Mouse (Mus musculus): ENCODE measurements at regions not wholly inside any gene's neighbourhood (a gene's known extent, or its start where the extent isn't known, plus 50 kb on each side); places are given as distances from the start of the nearest gene placed in this dataset.

DNA sequence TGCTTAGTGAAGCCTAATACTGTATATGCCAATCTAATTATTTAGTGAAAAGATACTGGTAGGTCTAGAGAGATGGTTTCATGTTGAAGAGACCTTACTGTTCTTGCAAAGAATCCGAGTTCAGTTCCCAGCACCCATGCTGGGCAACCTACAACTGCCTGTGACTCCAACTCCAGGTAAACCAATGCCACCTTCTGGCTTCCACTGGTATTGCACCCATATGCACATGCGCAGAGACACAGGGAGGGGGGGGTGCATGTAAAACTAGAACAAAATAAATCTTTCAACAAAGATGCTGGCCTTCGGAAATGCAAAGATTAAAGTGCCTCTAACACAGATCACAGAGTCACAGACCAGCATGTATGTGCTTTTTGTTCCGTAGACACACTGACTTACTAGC lies 348.5 kb upstream of the Tmem132c start:
- H3K4me2 ChIP-seq: no peak overlapping the region
- H3K36me3 ChIP-seq: no peaks in the 10 kb centered on the region
- no peaks in the 10 kb centered on the region for H3K27me3 ChIP-seq
- 93% methylated on average over 4 of the region's 4 CpGs for WGBS
- H3K27ac ChIP-seq: no peak overlapping the region
- no peak overlapping the region for H3K9ac ChIP-seq
- peaks cover 4% of the 10 kb centered on the region; the same call in 1 of the 2 replicates for H3K9me3 ChIP-seq
- no peak for ATAC-seq (ENCODE audit: insufficient number of reproducible peaks, insufficient read depth, low FRiP score, low TSS enrichment, low read depth)
- H3K4me1 ChIP-seq: no peaks in the 10 kb centered on the region
- no peak overlapping the region for H3K4me3 ChIP-seq

DNA sequence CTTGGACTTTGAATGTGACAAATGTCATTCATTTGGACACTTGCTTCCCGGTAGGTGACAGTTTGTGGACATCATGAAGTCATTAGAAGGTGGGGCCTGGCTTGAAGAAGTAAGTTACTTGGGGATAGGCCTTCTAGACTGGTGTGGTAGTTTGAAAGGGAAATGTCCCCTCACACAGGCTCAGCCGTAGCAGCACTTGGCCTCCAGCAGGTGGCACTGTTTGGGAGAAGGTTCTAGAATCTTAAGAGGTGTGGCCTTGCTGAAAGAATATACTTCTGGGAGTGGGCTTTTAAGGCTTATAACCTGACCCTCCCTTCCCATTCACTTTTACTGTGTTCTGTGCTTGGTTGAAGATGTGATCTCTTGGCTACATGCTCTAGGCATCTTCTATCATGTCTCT lies 331.5 kb upstream of the Tmem132c start:
- 87% methylated on average over 2 of the region's 2 CpGs for WGBS

DNA sequence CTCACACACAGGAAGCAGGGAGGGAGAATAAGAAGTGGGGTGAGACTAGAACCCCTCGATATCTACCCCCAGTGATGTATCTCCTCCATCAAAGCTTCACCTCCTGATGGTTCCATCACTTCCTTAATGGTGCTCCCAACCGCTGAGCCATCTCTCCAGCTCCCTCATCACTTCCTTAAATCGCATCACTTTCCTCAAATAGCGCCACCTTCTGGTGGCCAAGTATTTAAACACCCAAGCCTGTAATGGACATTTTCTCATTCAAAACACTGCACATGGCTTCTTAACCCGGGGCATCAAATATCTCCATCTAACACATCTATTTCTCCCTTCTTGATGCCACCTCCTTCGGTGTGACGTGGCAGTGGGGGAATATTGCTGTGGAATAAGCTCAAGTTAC lies 324.3 kb upstream of the Tmem132c start:
- Histone ChIP-seq H3K9ac (no peak overlapping the region), H3K9me3 (no peaks in the 10 kb centered on the region), H3K27ac (no peak overlapping the region), H3K4me3 (no peak overlapping the region), H3K4me1 (no peaks in the 10 kb centered on the region), H3K27me3 (no peaks in the 10 kb centered on the region), H3K4me2 (no peak overlapping the region), H3K36me3 (no peaks in the 10 kb centered on the region)
- 75% methylated on average over 7 of the region's 7 CpGs for WGBS
- no peak for ATAC-seq (ENCODE audit: insufficient number of reproducible peaks, insufficient read depth, low FRiP score, low TSS enrichment, low read depth)

More for the DNA sequence above, 331.5 kb upstream of the Tmem132c start:
- Histone ChIP-seq H3K4me1 (no peaks in the 10 kb centered on the region), H3K36me3 (no peaks in the 10 kb centered on the region), H3K9me3 (no peaks in the 10 kb centered on the region), H3K4me2 (no peak overlapping the region), H3K27ac (no peak overlapping the region), H3K27me3 (no peaks in the 10 kb centered on the region), H3K9ac (no peak overlapping the region), H3K4me3 (no peak overlapping the region)
- no peak for ATAC-seq (ENCODE audit: insufficient number of reproducible peaks, insufficient read depth, low FRiP score, low TSS enrichment, low read depth)

DNA sequence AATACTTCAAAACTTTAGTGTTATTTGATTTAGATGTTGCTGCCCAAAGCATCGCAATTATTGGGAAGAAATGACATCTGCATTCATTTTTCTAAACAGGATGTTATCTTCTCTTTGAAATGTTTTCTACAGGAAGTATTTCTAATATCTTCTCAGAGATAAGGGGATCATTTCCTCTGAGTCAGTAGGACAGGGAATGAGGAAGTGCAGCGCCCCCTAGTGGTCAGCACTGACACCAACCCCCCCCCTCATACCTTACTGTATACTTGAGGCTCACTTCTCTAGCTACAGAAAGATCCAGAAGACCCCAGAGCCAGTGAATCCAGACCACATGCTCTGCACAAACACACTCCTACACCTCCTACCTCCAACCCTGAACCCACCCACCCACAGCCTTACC lies 308.1 kb upstream of the Tmem132c start:
- WGBS: 47% methylated on average over 2 of the region's 2 CpGs
- Histone ChIP-seq H3K4me2 (no peak overlapping the region), H3K27ac (no peak overlapping the region), H3K9me3 (no peaks in the 10 kb centered on the region), H3K27me3 (no peaks in the 10 kb centered on the region), H3K36me3 (no peaks in the 10 kb centered on the region), H3K4me3 (no peak overlapping the region), H3K9ac (no peak overlapping the region), H3K4me1 (no peaks in the 10 kb centered on the region)
- ATAC-seq (ENCODE audit: insufficient number of reproducible peaks, insufficient read depth, low FRiP score, low TSS enrichment, low read depth): no peak

DNA sequence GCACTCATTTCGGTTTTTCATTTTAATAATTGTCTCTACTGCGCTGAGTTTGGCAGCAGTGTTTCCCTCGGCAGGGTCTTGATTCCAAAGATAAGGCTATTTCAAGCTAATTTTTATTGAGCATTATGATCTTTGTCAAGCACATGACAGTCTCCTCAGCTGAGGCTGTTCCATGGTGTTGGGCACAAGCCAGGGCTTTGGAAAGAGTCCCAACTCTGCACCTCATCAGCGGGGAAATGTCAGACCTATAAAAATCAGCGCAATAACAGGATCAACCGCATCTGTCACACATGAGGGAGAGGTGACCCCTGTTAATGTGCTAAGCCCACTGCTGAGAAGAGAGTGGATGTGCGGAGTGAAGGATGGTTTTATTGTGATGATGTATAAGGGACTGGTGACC lies 296.7 kb upstream of the Tmem132c start:
- H3K9ac ChIP-seq: no peak overlapping the region
- H3K9me3 ChIP-seq: no peaks in the 10 kb centered on the region
- no peak overlapping the region for H3K4me3 ChIP-seq
- H3K4me2 ChIP-seq: no peak overlapping the region
- no peaks in the 10 kb centered on the region for H3K36me3 ChIP-seq
- H3K4me1 ChIP-seq: no peaks in the 10 kb centered on the region
- no peak overlapping the region for H3K27ac ChIP-seq
- 77% methylated on average over 7 of the region's 7 CpGs for WGBS
- no peaks in the 10 kb centered on the region for H3K27me3 ChIP-seq
- no peak for ATAC-seq (ENCODE audit: insufficient number of reproducible peaks, insufficient read depth, low FRiP score, low TSS enrichment, low read depth)

DNA sequence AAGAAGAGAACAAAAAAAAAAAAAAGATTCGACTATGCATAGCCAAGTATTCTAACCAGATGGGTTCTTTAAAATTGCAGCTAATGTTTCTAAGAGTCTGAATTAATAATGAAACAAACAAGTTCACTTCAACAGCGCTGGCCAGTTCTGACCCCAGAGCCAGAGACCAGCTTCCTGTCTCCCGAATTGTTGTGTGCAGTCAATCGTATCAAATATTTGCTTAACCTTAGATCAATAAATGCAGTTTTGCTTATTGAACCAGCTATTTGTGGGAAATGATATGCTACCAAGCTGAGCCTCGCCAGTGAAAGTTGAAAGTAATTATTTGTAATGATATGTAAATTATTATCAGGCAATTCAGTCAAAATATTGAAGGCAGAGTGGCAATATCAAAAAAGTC lies 287.4 kb upstream of the Tmem132c start:
- ATAC-seq (ENCODE audit: insufficient number of reproducible peaks, insufficient read depth, low FRiP score, low TSS enrichment, low read depth): no peak
- Histone ChIP-seq H3K4me1 (no peaks in the 10 kb centered on the region), H3K4me2 (no peak overlapping the region), H3K36me3 (no peaks in the 10 kb centered on the region), H3K9me3 (no peaks in the 10 kb centered on the region), H3K27me3 (no peaks in the 10 kb centered on the region), H3K27ac (no peak overlapping the region), H3K9ac (no peak overlapping the region), H3K4me3 (no peak overlapping the region)
- WGBS: 66% methylated on average over 5 of the region's 5 CpGs

DNA sequence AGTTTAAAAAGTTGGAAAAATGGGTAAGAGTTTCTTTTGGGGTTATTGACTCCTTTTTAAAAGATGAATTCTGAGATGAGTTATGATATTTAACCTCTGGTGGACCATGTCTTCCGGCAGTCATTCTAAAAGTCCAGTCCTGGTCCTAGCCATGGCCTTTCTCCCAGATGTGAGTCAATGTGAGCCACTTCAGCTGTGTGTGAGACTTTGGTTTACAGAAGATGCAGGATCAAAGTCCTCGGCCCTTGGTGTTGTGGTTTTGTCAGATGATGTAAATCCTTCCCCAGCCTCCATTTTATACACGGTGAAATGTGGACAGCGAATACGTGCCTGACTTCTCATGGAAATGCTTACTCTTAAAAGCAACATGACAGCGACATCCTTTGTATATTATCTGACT lies 287.0 kb upstream of the Tmem132c start:
- Histone ChIP-seq H3K27me3 (no peaks in the 10 kb centered on the region), H3K4me2 (no peak overlapping the region), H3K27ac (no peak overlapping the region), H3K4me3 (no peak overlapping the region), H3K9ac (no peak overlapping the region), H3K9me3 (no peaks in the 10 kb centered on the region), H3K4me1 (no peaks in the 10 kb centered on the region), H3K36me3 (no peaks in the 10 kb centered on the region)
- ATAC-seq (ENCODE audit: insufficient number of reproducible peaks, insufficient read depth, low FRiP score, low TSS enrichment, low read depth): no peak
- WGBS: 78% methylated on average over 6 of the region's 6 CpGs

DNA sequence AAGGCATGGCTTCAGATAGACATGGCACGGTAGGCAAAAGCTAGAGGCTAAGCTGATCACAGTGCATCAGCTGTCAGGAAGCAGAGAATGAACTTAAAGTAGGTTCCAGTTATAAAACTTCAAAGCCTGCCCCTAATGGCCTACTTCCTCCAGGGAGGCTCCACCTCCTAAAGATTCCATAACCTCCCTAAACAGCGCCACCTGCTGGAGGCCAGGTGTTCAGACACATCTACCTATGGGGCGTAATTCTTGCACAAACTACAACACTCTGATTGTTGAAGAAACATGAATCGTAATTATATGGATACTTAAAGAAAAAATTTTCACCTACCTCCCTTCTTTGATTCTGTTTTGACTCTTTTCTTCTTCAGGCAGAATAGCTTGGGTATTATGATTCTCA lies 277.0 kb upstream of the Tmem132c start:
- Histone ChIP-seq H3K4me1 (no peaks in the 10 kb centered on the region), H3K27ac (no peak overlapping the region), H3K36me3 (no peaks in the 10 kb centered on the region), H3K9ac (no peak overlapping the region), H3K4me3 (no peak overlapping the region), H3K4me2 (no peak overlapping the region), H3K9me3 (no peaks in the 10 kb centered on the region), H3K27me3 (no peaks in the 10 kb centered on the region)
- 85% methylated on average over 4 of the region's 4 CpGs for WGBS
- no peak for ATAC-seq (ENCODE audit: insufficient number of reproducible peaks, insufficient read depth, low FRiP score, low TSS enrichment, low read depth)

DNA sequence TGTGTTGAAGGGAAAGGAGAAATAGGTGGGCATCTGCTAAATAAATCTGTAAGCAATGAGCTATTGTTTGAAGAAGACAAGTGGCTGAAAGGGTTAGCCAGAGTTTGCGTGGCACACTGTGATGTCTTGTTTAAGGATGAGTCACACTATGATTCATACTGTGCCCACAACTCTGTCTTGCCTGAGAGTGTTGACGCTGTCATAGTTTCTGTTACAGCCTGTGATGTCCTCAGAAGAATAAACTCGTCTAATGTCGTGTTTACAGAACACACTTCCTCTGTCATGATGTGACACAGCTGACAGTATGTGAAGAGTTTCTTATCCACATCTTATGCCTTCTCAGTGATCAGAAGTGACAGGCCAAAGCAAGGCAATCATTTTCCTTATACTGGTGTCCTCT lies 274.5 kb upstream of the Tmem132c start:
- ATAC-seq (ENCODE audit: insufficient number of reproducible peaks, insufficient read depth, low FRiP score, low TSS enrichment, low read depth): no peak
- Histone ChIP-seq H3K9ac (no peak overlapping the region), H3K27me3 (no peaks in the 10 kb centered on the region), H3K4me2 (no peak overlapping the region), H3K4me3 (no peak overlapping the region), H3K27ac (no peak overlapping the region), H3K36me3 (no peaks in the 10 kb centered on the region), H3K9me3 (no peaks in the 10 kb centered on the region), H3K4me1 (no peaks in the 10 kb centered on the region)
- 74% methylated on average over 4 of the region's 4 CpGs for WGBS

DNA sequence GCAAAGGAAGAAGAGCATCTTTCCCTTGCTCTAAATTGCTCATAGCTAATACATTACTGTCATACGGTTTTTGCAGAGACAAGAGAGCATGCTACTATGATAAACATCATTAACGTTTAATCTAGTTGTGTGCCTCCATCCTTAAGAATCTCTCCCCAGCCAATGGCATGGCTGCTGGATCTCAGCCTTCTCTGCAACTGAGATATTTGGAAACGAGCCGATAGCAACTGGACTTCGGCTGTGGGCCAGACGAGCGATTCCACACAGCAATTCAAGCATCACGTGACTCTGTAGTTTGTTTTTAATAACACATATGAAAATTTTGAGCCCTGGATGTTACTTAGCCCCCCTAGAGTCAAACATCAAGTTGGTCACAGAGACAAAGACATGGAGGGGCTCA lies 272.2 kb upstream of the Tmem132c start:
- Histone ChIP-seq H3K9me3 (no peaks in the 10 kb centered on the region), H3K4me1 (no peaks in the 10 kb centered on the region), H3K4me3 (no peak overlapping the region), H3K27me3 (no peaks in the 10 kb centered on the region), H3K9ac (no peak overlapping the region), H3K27ac (no peak overlapping the region), H3K36me3 (no peaks in the 10 kb centered on the region), H3K4me2 (no peak overlapping the region)
- no peak for ATAC-seq (ENCODE audit: insufficient number of reproducible peaks, insufficient read depth, low FRiP score, low TSS enrichment, low read depth)
- WGBS: 82% methylated on average over 8 of the region's 8 CpGs

DNA sequence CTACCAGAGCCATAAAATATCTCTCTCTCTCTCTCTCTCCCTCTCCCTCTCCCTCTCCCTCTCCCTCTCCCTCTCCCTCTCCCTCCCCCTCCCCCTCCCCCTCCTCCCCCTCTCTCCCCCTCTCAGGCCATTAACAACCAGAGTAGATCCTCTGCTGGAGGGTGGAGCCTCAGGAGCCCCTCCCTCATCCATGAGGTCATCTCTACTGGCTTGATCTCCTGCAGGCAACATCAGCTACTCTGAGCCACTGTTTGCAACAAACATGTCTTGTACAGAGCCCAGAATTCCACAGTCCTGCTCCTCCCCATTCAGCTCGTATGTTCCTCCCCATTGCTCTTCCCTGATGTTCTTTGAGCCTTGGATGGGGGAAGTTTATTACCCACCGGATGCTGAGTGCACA lies 270.3 kb upstream of the Tmem132c start:
- WGBS: 59% methylated on average over 2 of the region's 2 CpGs
- no peak for ATAC-seq (ENCODE audit: insufficient number of reproducible peaks, insufficient read depth, low FRiP score, low TSS enrichment, low read depth)
- Histone ChIP-seq H3K36me3 (no peaks in the 10 kb centered on the region), H3K9ac (no peak overlapping the region), H3K4me2 (no peak overlapping the region), H3K27ac (no peak overlapping the region), H3K4me3 (no peak overlapping the region), H3K4me1 (no peaks in the 10 kb centered on the region), H3K27me3 (no peaks in the 10 kb centered on the region), H3K9me3 (no peaks in the 10 kb centered on the region)

DNA sequence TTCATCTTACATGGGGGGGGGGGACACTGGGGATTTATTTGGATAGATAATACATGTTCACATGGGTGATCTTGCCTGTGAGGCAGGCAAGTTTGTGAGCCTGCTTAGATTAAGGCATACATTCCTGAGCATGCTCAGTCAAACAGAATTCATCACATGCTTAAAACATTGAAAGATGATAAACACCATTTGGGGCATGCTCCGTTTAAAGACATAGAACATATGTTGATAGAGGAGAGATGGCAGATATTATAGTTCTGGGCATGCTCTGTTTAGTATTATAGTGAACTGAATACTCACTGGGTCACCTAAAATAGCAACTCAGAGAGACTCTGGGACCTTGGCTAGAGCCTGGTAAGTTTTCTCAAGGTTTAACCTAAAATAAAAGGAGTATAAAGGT lies 269.6 kb upstream of the Tmem132c start:
- H3K36me3 ChIP-seq: no peaks in the 10 kb centered on the region
- no peaks in the 10 kb centered on the region for H3K4me1 ChIP-seq
- no peak overlapping the region for H3K27ac ChIP-seq
- H3K27me3 ChIP-seq: no peaks in the 10 kb centered on the region
- no peak overlapping the region for H3K4me2 ChIP-seq
- H3K4me3 ChIP-seq: no peak overlapping the region
- 66% methylated on average over 1 of the region's 1 CpGs for WGBS
- no peaks in the 10 kb centered on the region for H3K9me3 ChIP-seq
- ATAC-seq (ENCODE audit: insufficient number of reproducible peaks, insufficient read depth, low FRiP score, low TSS enrichment, low read depth): no peak
- no peak overlapping the region for H3K9ac ChIP-seq

DNA sequence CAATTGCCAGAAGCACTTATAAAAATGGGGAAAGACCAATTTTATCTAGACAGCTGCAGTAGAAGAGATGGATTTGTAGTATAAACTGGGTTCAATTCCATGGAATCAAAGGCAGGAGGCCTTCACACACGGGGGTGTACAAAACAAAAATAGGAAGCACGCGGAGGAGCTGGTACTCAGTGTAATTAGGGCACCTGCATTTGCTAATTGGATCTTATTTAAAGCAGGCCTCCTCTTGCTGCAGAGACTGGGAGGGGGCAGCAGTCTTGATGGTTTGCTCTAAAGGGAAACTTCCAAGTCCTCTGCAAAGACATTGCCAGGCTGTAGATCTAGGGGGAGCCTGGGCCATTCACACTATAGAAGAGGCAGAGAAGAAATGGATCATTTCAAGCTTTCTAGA lies 268.2 kb upstream of the Tmem132c start:
- H3K27ac ChIP-seq: no peak overlapping the region
- H3K9ac ChIP-seq: no peak overlapping the region
- no peaks in the 10 kb centered on the region for H3K4me1 ChIP-seq
- no peak overlapping the region for H3K4me2 ChIP-seq
- no peak overlapping the region for H3K4me3 ChIP-seq
- no peaks in the 10 kb centered on the region for H3K36me3 ChIP-seq
- ATAC-seq (ENCODE audit: insufficient number of reproducible peaks, insufficient read depth, low FRiP score, low TSS enrichment, low read depth): no peak
- no peaks in the 10 kb centered on the region for H3K9me3 ChIP-seq
- no peaks in the 10 kb centered on the region for H3K27me3 ChIP-seq
- 16% methylated on average over 3 of the region's 3 CpGs for WGBS

Measured in embryonic facial prominence, embryonic 13.5 days (tissue).